Mouse (Mus musculus): ENCODE data around the gene Ptprq. TPM values are rescaled to one million over a fixed set of nuclear protein-coding genes. Genes with fewer than 3 reads are reported as not detected.

The Ptprq gene
- total RNA-seq (2012; rRNA removed): 0.04 TPM in 1 of 2 replicates, not detected in the other

DNA sequence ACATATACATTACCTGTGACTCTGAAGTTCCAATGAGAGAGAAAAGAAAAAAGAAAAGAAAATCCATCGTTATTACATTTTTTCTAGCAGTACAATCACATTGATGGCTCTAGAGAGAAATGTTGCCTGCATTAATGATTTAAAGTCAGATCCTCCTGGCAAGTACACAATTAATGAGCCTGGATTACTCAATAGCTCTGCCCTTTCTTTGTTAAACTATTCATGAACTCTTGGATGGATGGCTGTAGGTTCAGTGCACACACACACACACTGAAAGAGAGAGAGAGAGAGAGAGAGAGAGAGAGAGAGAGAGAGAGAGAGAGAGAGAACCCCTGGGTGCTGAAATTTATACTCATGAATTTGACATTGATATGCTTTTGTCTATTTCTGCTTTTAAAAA lies at the start of gene Ptprq:
Ptprq (minus strand) TSS at position 246 of the 400 bp plus-strand sequence.
- H3K36me3 ChIP-seq (ENCODE audit: control insufficient read depth, insufficient read depth, low read length, poor library complexity, severe bottlenecking): no peaks in the 10 kb centered on the region
- in situ Hi-C loops (cut with MboI; ENCODE audit: low sequenced_read_pairs in 2 of 2, unreplicated experiment in 2 of 2): loop anchor here in 1 of 2 experiments (25.0 kb wide), 1 partner anchor 283 kb away; no protein-coding TSS in a partner anchor
- no peak within 1 kb of the TSS for H3K4me3 ChIP-seq (ENCODE audit: insufficient read depth in 1 of 2, low read depth in 1 of 2, low read length in 2 of 2, poor library complexity in 1 of 2, severe bottlenecking in 1 of 2)
- no peaks in the 10 kb centered on the region for H3K4me1 ChIP-seq (ENCODE audit: control insufficient read depth in 2 of 2, insufficient read depth in 2 of 2, low read length in 2 of 2, poor library complexity in 1 of 2)
- H3K9ac ChIP-seq (ENCODE audit: insufficient read depth, low read depth, low read length, poor library complexity, severe bottlenecking): no peak within 1 kb of the TSS
- H3K9me3 ChIP-seq (ENCODE audit: control insufficient read depth, insufficient read depth, low read depth, low read length): no peaks in the 10 kb centered on the region
- no peak for TF ChIP-seq ZC3H11A (IDR thresholded peaks at IDR 0.05; ENCODE audit: borderline replicate concordance, low read depth, low read length)
- no peak for TF ChIP-seq ZNF384 (IDR thresholded peaks at IDR 0.05; ENCODE audit: low read depth, low read length)
- no peak for TF ChIP-seq CHD2 (IDR thresholded peaks at IDR 0.05; ENCODE audit: low read depth, low read length)
- TF ChIP-seq HCFC1 (IDR thresholded peaks at IDR 0.05; ENCODE audit: borderline replicate concordance, insufficient read depth, low read length): no peak
- no peak for TF ChIP-seq MAFK (IDR thresholded peaks at IDR 0.05; ENCODE audit: insufficient read depth, low read depth, low read length)
- DNase-seq (ENCODE audit: low read depth, low spot score): no peak
- H3K27ac ChIP-seq (ENCODE audit: insufficient read depth, low read depth, low read length, poor library complexity, severe bottlenecking): no peak within 1 kb of the TSS

DNA sequence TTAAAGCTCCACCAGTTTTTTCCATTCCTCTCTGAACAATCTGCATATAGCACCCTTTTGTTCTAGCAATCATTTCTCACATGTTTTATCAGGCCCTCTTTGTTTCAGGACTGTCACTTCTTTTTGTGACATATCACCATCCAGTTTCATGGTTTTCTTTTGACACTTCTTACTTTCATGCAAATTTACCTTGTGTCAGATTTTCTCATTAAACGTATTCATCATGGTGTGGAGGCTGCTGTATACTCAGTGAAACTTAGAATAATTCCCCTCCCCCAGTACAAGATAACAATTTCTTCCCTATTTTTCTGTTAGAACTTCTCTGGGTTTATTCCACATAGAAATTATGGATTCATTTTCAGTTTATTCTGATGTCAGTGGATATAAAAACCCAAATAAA lies 39.8 kb upstream of the Ptprq start:
- Histone ChIP-seq H3K36me3 (ENCODE audit: control insufficient read depth, insufficient read depth, low read length, poor library complexity, severe bottlenecking) (no peaks in the 10 kb centered on the region), H3K9me3 (ENCODE audit: control insufficient read depth, insufficient read depth, low read depth, low read length) (no peaks in the 10 kb centered on the region; the same call in 1 of the 2 replicates), H3K4me3 (ENCODE audit: insufficient read depth in 1 of 2, low read depth in 1 of 2, low read length in 2 of 2, poor library complexity in 1 of 2, severe bottlenecking in 1 of 2) (no peak overlapping the region), H3K9ac (ENCODE audit: insufficient read depth, low read depth, low read length, poor library complexity, severe bottlenecking) (no peak overlapping the region), H3K27ac (ENCODE audit: insufficient read depth, low read depth, low read length, poor library complexity, severe bottlenecking) (no peak overlapping the region), H3K4me1 (ENCODE audit: control insufficient read depth in 2 of 2, insufficient read depth in 2 of 2, low read length in 2 of 2, poor library complexity in 1 of 2) (no peaks in the 10 kb centered on the region)
- TF ChIP-seq ZNF384 (IDR thresholded peaks at IDR 0.05; ENCODE audit: low read depth, low read length): no peak
- TF ChIP-seq ZC3H11A (IDR thresholded peaks at IDR 0.05; ENCODE audit: borderline replicate concordance, low read depth, low read length): no peak
- no peak for TF ChIP-seq HCFC1 (IDR thresholded peaks at IDR 0.05; ENCODE audit: borderline replicate concordance, insufficient read depth, low read length)
- no peak for TF ChIP-seq MAFK (IDR thresholded peaks at IDR 0.05; ENCODE audit: insufficient read depth, low read depth, low read length)
- TF ChIP-seq CHD2 (IDR thresholded peaks at IDR 0.05; ENCODE audit: low read depth, low read length): no peak
- in situ Hi-C loops (cut with MboI; ENCODE audit: low sequenced_read_pairs in 2 of 2, unreplicated experiment in 2 of 2): no loop called here
- DNase-seq (ENCODE audit: low read depth, low spot score): no peak

DNA sequence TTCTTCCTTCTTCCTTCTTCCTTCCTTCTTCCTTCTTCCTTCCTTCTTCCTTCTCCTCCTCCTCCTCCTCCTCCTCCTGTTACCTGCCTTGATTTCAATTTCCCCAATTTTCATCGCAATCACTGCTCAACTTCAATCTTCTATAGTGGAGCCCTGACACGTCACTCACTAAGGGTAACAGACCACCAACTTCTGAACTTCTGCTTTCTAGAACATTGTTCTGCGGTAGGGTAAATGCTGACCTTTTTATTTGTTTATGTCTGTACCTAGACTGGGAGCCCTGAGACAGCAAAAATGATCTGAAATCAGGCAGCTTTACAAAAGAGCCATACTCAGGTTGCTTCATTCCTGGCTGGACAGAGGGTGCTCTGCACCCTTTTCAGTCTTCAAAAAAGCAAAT lies 33.6 kb upstream of the Ptprq start:
- Histone ChIP-seq H3K27ac (ENCODE audit: insufficient read depth, low read depth, low read length, poor library complexity, severe bottlenecking) (no peak overlapping the region), H3K36me3 (ENCODE audit: control insufficient read depth, insufficient read depth, low read length, poor library complexity, severe bottlenecking) (no peaks in the 10 kb centered on the region), H3K4me1 (ENCODE audit: control insufficient read depth in 2 of 2, insufficient read depth in 2 of 2, low read length in 2 of 2, poor library complexity in 1 of 2) (no peaks in the 10 kb centered on the region), H3K4me3 (ENCODE audit: insufficient read depth in 1 of 2, low read depth in 1 of 2, low read length in 2 of 2, poor library complexity in 1 of 2, severe bottlenecking in 1 of 2) (no peak overlapping the region), H3K9me3 (ENCODE audit: control insufficient read depth, insufficient read depth, low read depth, low read length) (no peaks in the 10 kb centered on the region; the same call in 1 of the 2 replicates), H3K9ac (ENCODE audit: insufficient read depth, low read depth, low read length, poor library complexity, severe bottlenecking) (no peak overlapping the region)
- in situ Hi-C loops (cut with MboI; ENCODE audit: low sequenced_read_pairs in 2 of 2, unreplicated experiment in 2 of 2): no loop called here
- no peak for TF ChIP-seq MAFK (IDR thresholded peaks at IDR 0.05; ENCODE audit: insufficient read depth, low read depth, low read length)
- TF ChIP-seq HCFC1 (IDR thresholded peaks at IDR 0.05; ENCODE audit: borderline replicate concordance, insufficient read depth, low read length): no peak
- TF ChIP-seq ZNF384 (IDR thresholded peaks at IDR 0.05; ENCODE audit: low read depth, low read length): no peak
- TF ChIP-seq ZC3H11A (IDR thresholded peaks at IDR 0.05; ENCODE audit: borderline replicate concordance, low read depth, low read length): no peak
- TF ChIP-seq CHD2 (IDR thresholded peaks at IDR 0.05; ENCODE audit: low read depth, low read length): no peak
- DNase-seq (ENCODE audit: low read depth, low spot score): no peak

DNA sequence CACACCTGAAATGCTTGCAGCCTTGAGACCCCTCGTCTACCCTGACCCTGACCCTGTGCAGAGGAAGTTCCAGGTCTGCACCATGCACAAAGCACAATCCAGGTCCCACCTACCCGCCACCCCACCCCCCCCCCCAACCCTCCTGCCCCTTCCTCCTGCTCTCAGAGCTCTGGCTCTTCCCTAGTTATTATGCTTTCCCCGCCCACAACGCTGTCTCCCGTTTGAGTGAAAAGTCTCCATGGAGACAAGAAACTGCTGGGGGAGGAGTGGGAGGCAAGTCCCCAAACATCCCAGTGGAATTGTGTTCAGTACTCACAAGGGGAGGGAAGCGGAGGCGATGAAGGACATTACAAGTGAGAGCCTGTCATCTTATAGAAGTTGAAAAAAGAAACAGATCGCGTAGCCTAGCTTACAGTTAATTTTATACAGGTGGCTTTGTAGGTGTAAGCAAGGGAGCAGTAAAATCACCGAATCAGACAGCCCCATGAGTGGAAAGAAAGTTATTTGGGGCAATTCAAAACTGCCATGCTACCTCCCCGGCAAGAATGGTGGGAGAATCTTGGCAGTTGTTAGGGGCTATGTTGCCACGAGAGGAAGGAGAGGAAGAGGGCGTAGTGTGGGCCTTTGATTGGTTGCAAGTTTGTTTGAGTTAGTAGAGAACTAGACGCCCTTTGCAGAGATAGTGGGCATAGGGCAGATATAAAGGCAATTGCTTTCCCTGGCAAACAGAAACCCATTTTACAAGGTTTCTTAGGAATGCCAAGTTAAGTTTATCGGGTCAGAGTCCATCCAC lies 32.7 kb upstream of the Ptprq start:
- no peak for DNase-seq (ENCODE audit: low read depth, low spot score)
- TF ChIP-seq HCFC1 (IDR thresholded peaks at IDR 0.05; ENCODE audit: borderline replicate concordance, insufficient read depth, low read length) (no peak), ZNF384 (IDR thresholded peaks at IDR 0.05; ENCODE audit: low read depth, low read length) (no peak), ZC3H11A (IDR thresholded peaks at IDR 0.05; ENCODE audit: borderline replicate concordance, low read depth, low read length) (no peak), CHD2 (IDR thresholded peaks at IDR 0.05; ENCODE audit: low read depth, low read length) (no peak), MAFK (IDR thresholded peaks at IDR 0.05; ENCODE audit: insufficient read depth, low read depth, low read length) (no peak)

More for the DNA sequence above, 32.7 kb upstream of the Ptprq start:
- Histone ChIP-seq H3K9me3 (ENCODE audit: control insufficient read depth, insufficient read depth, low read depth, low read length) (no peaks in the 10 kb centered on the region; the same call in 1 of the 2 replicates), H3K4me1 (ENCODE audit: control insufficient read depth in 2 of 2, insufficient read depth in 2 of 2, low read length in 2 of 2, poor library complexity in 1 of 2) (no peaks in the 10 kb centered on the region), H3K27ac (ENCODE audit: insufficient read depth, low read depth, low read length, poor library complexity, severe bottlenecking) (no peak overlapping the region), H3K4me3 (ENCODE audit: insufficient read depth in 1 of 2, low read depth in 1 of 2, low read length in 2 of 2, poor library complexity in 1 of 2, severe bottlenecking in 1 of 2) (no peak overlapping the region), H3K9ac (ENCODE audit: insufficient read depth, low read depth, low read length, poor library complexity, severe bottlenecking) (no peak overlapping the region), H3K36me3 (ENCODE audit: control insufficient read depth, insufficient read depth, low read length, poor library complexity, severe bottlenecking) (no peaks in the 10 kb centered on the region)
- in situ Hi-C loops (cut with MboI; ENCODE audit: low sequenced_read_pairs in 2 of 2, unreplicated experiment in 2 of 2): no loop called here
